ENCODE assay signal across 21 mouse cellular contexts in genomic region chr5:125354885-125355492, GRCm38 (mm10). TPM values are rescaled to one million over a fixed set of nuclear protein-coding genes. Genes with fewer than 3 reads are reported as not detected.
DNase-seq lines count a peak whose midpoint lies in the region; ATAC-seq and TF ChIP-seq lines count a peak whose summit lies in the region.
"Had no signal": no experiment of that assay in that cellular context is flagged by ENCODE, and none has a peak within 500 bp of the region (broad histone marks: within the 10 kb centered on the region; RNA-seq: fewer than 3 reads in every experiment).

No protein-coding gene starts in this region.

- no peaks in the 10 kb centered on the region for H3K36me3 ChIP-seq in forebrain, embryonic 10.5 days (replicated peaks)
- no peaks in the 10 kb centered on the region for H3K36me3 ChIP-seq in forebrain, embryonic 13.5 days (ENCODE audit: poor library complexity, severe bottlenecking)
- no peaks in the 10 kb centered on the region for H3K36me3 ChIP-seq in midbrain, embryonic 14.5 days (ENCODE audit: control insufficient read depth, insufficient read depth, low read length)
- no peaks in the 10 kb centered on the region for H3K36me3 ChIP-seq in midbrain, embryonic 13.5 days
- H3K36me3 ChIP-seq in MEL (ENCODE audit: control insufficient read depth in 1 of 2, insufficient read depth in 2 of 2, low read length in 2 of 2), result peaks cover 0 to 4% of the 10 kb centered on the region in 2 experiments; a peak in 2 of 4 replicates
- H3K36me3 ChIP-seq: embryonic facial prominence, embryonic 13.5 days; G1E; intestine, embryonic 15.5 days; limb, embryonic 15.5 days; liver, embryonic 15.5 days; neural tube, embryonic 12.5 days; stomach, embryonic 15.5 days had no signal

- no peak for TF ChIP-seq CTCF in MEL (IDR thresholded peaks at IDR 0.05 in 2 of 3, conservative IDR thresholded peaks at IDR 0.05 in 1 of 3; ENCODE audit: control insufficient read depth in 1 of 3, insufficient read depth in 1 of 3, low read depth in 2 of 3, low read length in 3 of 3, poor library complexity in 1 of 3, severe bottlenecking in 1 of 3)

- no peak for ATAC-seq in forebrain, embryonic 13.5 days
- no peak for ATAC-seq in midbrain, embryonic 14.5 days (ENCODE audit: low FRiP score, low TSS enrichment)
- ATAC-seq in midbrain, embryonic 13.5 days, result no peak
- ATAC-seq: intestine, embryonic 15.5 days had no signal

- no peak overlapping the region for H3K9ac ChIP-seq in forebrain, embryonic 13.5 days
- H3K9ac ChIP-seq in midbrain, embryonic 14.5 days (replicated peaks; ENCODE audit: low read length), result no peak overlapping the region; the same call in 1 of the 2 replicates
- H3K9ac ChIP-seq in midbrain, embryonic 13.5 days (replicated peaks), result no peak overlapping the region
- H3K9ac ChIP-seq in MEL (ENCODE audit: control insufficient read depth, low read depth, low read length, poor library complexity, severe bottlenecking), result no peak overlapping the region
- H3K9ac ChIP-seq: embryonic facial prominence, embryonic 13.5 days; intestine, embryonic 15.5 days; limb, embryonic 15.5 days; liver, embryonic 15.5 days; neural tube, embryonic 12.5 days; stomach, embryonic 15.5 days had no signal

- H3K9me3 ChIP-seq in forebrain, embryonic 10.5 days, result peaks cover 8% of the 10 kb centered on the region; the same call in 1 of the 2 replicates
- peaks cover 5% of the 10 kb centered on the region; the same call in 1 of the 2 replicates for H3K9me3 ChIP-seq in forebrain, embryonic 13.5 days (replicated peaks)
- H3K9me3 ChIP-seq in midbrain, embryonic 14.5 days (ENCODE audit: control insufficient read depth, low read length), result no peaks in the 10 kb centered on the region
- no peaks in the 10 kb centered on the region for H3K9me3 ChIP-seq in midbrain, embryonic 13.5 days
- H3K9me3 ChIP-seq in MEL (replicated peaks; ENCODE audit: insufficient read depth, low read length), result no peaks in the 10 kb centered on the region
- H3K9me3 ChIP-seq: intestine, embryonic 15.5 days; limb, embryonic 15.5 days; liver, embryonic 15.5 days; neural tube, embryonic 12.5 days; stomach, embryonic 15.5 days had no signal

- no peak for DNase-seq in forebrain, embryonic 10.5 days (ENCODE audit: extremely low spot score, low spot score)
- DNase-seq in midbrain, embryonic 14.5 days, result peak; percentile 31
- DNase-seq in MEL (ENCODE audit: low read depth, low spot score) (no peak), MN1 (ENCODE audit: low spot score) (no peak)
- peak; percentile 34 for DNase-seq in forelimb bud, embryonic 11.5 days (ENCODE audit: low read depth, low spot score)
- no peak for DNase-seq in right cerebral cortex, adult 18-20 months
- DNase-seq: cerebellum, adult 9-10 months; kidney, postnatal 4 days; right cerebral cortex, postnatal 14 days; spleen, adult 18-20 months had no signal

- no peak for TF ChIP-seq POLR2A in MEL (IDR thresholded peaks at IDR 0.05; ENCODE audit: control insufficient read depth in 1 of 2, insufficient read depth in 1 of 2, low read depth in 1 of 2, low read length in 2 of 2, poor library complexity in 1 of 2)

- 0 out of 2 replicates have a peak overlapping the region, but pooled peaks have one; percentile 44 for H3K27ac ChIP-seq in forebrain, embryonic 10.5 days
- H3K27ac ChIP-seq in forebrain, embryonic 13.5 days, result no peak overlapping the region
- H3K27ac ChIP-seq in midbrain, embryonic 14.5 days (replicated peaks; ENCODE audit: low read depth, low read length), result no peak overlapping the region
- H3K27ac ChIP-seq in midbrain, embryonic 13.5 days, result no peak overlapping the region
- H3K27ac ChIP-seq in MEL (ENCODE audit: control insufficient read depth, low read depth, low read length), result no peak overlapping the region
- H3K27ac ChIP-seq: embryonic facial prominence, embryonic 13.5 days; intestine, embryonic 15.5 days; limb, embryonic 15.5 days; liver, embryonic 15.5 days; macrophage; neural tube, embryonic 12.5 days; stomach, embryonic 15.5 days had no signal

- no peak overlapping the region for H3K4me3 ChIP-seq in forebrain, embryonic 10.5 days
- no peak overlapping the region for H3K4me3 ChIP-seq in forebrain, embryonic 13.5 days
- no peak overlapping the region for H3K4me3 ChIP-seq in midbrain, embryonic 14.5 days (replicated peaks; ENCODE audit: low read depth, low read length)
- no peak overlapping the region for H3K4me3 ChIP-seq in midbrain, embryonic 13.5 days (replicated peaks)
- H3K4me3 ChIP-seq in MEL (ENCODE audit: control insufficient read depth in 1 of 2, insufficient read depth in 1 of 2, low read depth in 2 of 2, low read length in 2 of 2), result no peak overlapping the region
- H3K4me3 ChIP-seq: embryonic facial prominence, embryonic 13.5 days; intestine, embryonic 15.5 days; limb, embryonic 15.5 days; liver, embryonic 15.5 days; neural tube, embryonic 12.5 days; stomach, embryonic 15.5 days had no signal

- no peak for TF ChIP-seq EP300 in MEL (IDR thresholded peaks at IDR 0.05; ENCODE audit: low read depth in 1 of 2, low read length in 2 of 2)

- 64% methylated on average over 7 of the region's 7 CpGs for WGBS in forebrain, embryonic 10.5 days
- WGBS in forebrain, embryonic 13.5 days, result 64% methylated on average over 7 of the region's 7 CpGs
- WGBS in midbrain, embryonic 14.5 days, result 56% methylated on average over 7 of the region's 7 CpGs
- WGBS in midbrain, embryonic 13.5 days, result 57% methylated on average over 7 of the region's 7 CpGs

- H3K4me1 ChIP-seq in forebrain, embryonic 10.5 days, result peaks cover 17% of the 10 kb centered on the region
- no peaks in the 10 kb centered on the region for H3K4me1 ChIP-seq in forebrain, embryonic 13.5 days
- 0 out of 2 replicates have a peak, but pooled peaks cover 5% of the 10 kb centered on the region for H3K4me1 ChIP-seq in midbrain, embryonic 14.5 days (ENCODE audit: control insufficient read depth, insufficient read depth, low read length)
- 0 out of 2 replicates have a peak, but pooled peaks cover 6% of the 10 kb centered on the region for H3K4me1 ChIP-seq in midbrain, embryonic 13.5 days (replicated peaks)
- H3K4me1 ChIP-seq in MEL (ENCODE audit: control insufficient read depth in 1 of 2, insufficient read depth in 2 of 2, low read length in 2 of 2), result peaks cover 0 to 16% of the 10 kb centered on the region in 2 experiments; a peak in 2 of 4 replicates
- H3K4me1 ChIP-seq: intestine, embryonic 15.5 days; limb, embryonic 15.5 days; neural tube, embryonic 12.5 days had no signal

- no peaks in the 10 kb centered on the region for H3K27me3 ChIP-seq in forebrain, embryonic 10.5 days (ENCODE audit: poor library complexity, severe bottlenecking)
- no peaks in the 10 kb centered on the region for H3K27me3 ChIP-seq in forebrain, embryonic 13.5 days
- no peaks in the 10 kb centered on the region for H3K27me3 ChIP-seq in midbrain, embryonic 14.5 days (ENCODE audit: control insufficient read depth, insufficient read depth, low read length)
- H3K27me3 ChIP-seq in midbrain, embryonic 13.5 days, result no peaks in the 10 kb centered on the region
- H3K27me3 ChIP-seq in MEL (ENCODE audit: control insufficient read depth in 1 of 2, insufficient read depth in 2 of 2, low read length in 2 of 2), result no peaks in the 10 kb centered on the region
- H3K27me3 ChIP-seq: embryonic facial prominence, embryonic 13.5 days; intestine, embryonic 15.5 days; limb, embryonic 15.5 days; liver, embryonic 15.5 days; neural tube, embryonic 12.5 days; stomach, embryonic 15.5 days had no signal

- TF ChIP-seq RAD21 in MEL (IDR thresholded peaks at IDR 0.05; ENCODE audit: low read depth, low read length), result no peak

- no peaks in the 10 kb centered on the region for H3K79me2 ChIP-seq in MEL (ENCODE audit: control insufficient read depth, insufficient read depth, low read length, poor library complexity)

- no peak overlapping the region for H3K4me2 ChIP-seq in forebrain, embryonic 13.5 days
- H3K4me2 ChIP-seq in midbrain, embryonic 14.5 days (ENCODE audit: low read length), result no peak overlapping the region
- no peak overlapping the region for H3K4me2 ChIP-seq in midbrain, embryonic 13.5 days (replicated peaks)
- H3K4me2 ChIP-seq: embryonic facial prominence, embryonic 13.5 days; intestine, embryonic 15.5 days; limb, embryonic 15.5 days; liver, embryonic 15.5 days; neural tube, embryonic 12.5 days; stomach, embryonic 15.5 days had no signal

TF ChIP-seq in MEL, 35 proteins besides CTCF, POLR2A, EP300 and RAD21 (continues in another document):
- TF ChIP-seq ELF1 (IDR thresholded peaks at IDR 0.05; ENCODE audit: low read depth, low read length) (no peak), USF1 (IDR thresholded peaks at IDR 0.05; ENCODE audit: low read depth, low read length) (peak; percentile 57), MYB (IDR thresholded peaks at IDR 0.05; ENCODE audit: low read depth, low read length) (no peak)

RNA-seq across cellular contexts. Expression of gene Scarb1, which starts 14.1 kb away (rescaled TPM):
- polyA plus RNA-seq in forebrain, embryonic 10.5 days (2016; fragmentation: Nextera tagmentation; extraction: Ambion mirVana), result 51.3 and 54.5 TPM in 2 replicates
- polyA plus RNA-seq in forebrain, embryonic 13.5 days (2015; fragmentation: Nextera tagmentation; extraction: Ambion mirVana), result 26.4 and 29.8 TPM in 2 replicates
- 22.8 and 26.8 TPM in 2 replicates for polyA plus RNA-seq in midbrain, embryonic 14.5 days (2014; fragmentation: Nextera tagmentation; extraction: Ambion mirVana)
- 22.1 and 22.8 TPM in 2 replicates for polyA plus RNA-seq in midbrain, embryonic 13.5 days (2015; fragmentation: Nextera tagmentation; extraction: Ambion mirVana)
- total RNA-seq in MEL (2012; rRNA removed), result 51.4 and 53.1 TPM in 2 replicates
- 10 to 100 TPM in 1 of 2 experiments, not detected in 1; 98.3 TPM for polyA plus RNA-seq in MEL (2012; ENCODE audit: insufficient read depth in 1 of 2, insufficient read length in 2 of 2, low read depth in 1 of 2, low replicate concordance in 2 of 2, missing spikeins in 1 of 2)

RNA-seq across cellular contexts. Expression of gene Gm10382, which starts 34.1 kb away (rescaled TPM):
- 0.21 and 0.38 TPM in 2 replicates for polyA plus RNA-seq in forebrain, embryonic 10.5 days (2016; fragmentation: Nextera tagmentation; extraction: Ambion mirVana)
- polyA plus RNA-seq in forebrain, embryonic 13.5 days (2015; fragmentation: Nextera tagmentation; extraction: Ambion mirVana), result 0.27 and 0.38 TPM in 2 replicates
- 0.42 and 0.58 TPM in 2 replicates for polyA plus RNA-seq in midbrain, embryonic 14.5 days (2014; fragmentation: Nextera tagmentation; extraction: Ambion mirVana)
- polyA plus RNA-seq in midbrain, embryonic 13.5 days (2015; fragmentation: Nextera tagmentation; extraction: Ambion mirVana), result 0.39 and 0.89 TPM in 2 replicates
- 0.65 TPM in 2 replicates for total RNA-seq in MEL (2012; rRNA removed)
- polyA plus RNA-seq in MEL (2012; ENCODE audit: insufficient read depth in 1 of 2, insufficient read length in 2 of 2, low read depth in 1 of 2, low replicate concordance in 2 of 2, missing spikeins in 1 of 2), result under 1 TPM in 1 of 2 experiments, not detected in 1; 0.96 TPM
- total RNA-seq: G1E; heart, adult 8-10 months had no signal
- polyA plus RNA-seq: macrophage had no signal

RNA-seq across cellular contexts. Expression of gene Ubc, which starts 35.0 kb away (rescaled TPM):
- polyA plus RNA-seq in forebrain, embryonic 10.5 days (2016; fragmentation: Nextera tagmentation; extraction: Ambion mirVana), result 931 and 967 TPM in 2 replicates
- 1,082 and 1,216 TPM in 2 replicates for polyA plus RNA-seq in forebrain, embryonic 13.5 days (2015; fragmentation: Nextera tagmentation; extraction: Ambion mirVana)
- 1,251 and 1,332 TPM in 2 replicates for polyA plus RNA-seq in midbrain, embryonic 14.5 days (2014; fragmentation: Nextera tagmentation; extraction: Ambion mirVana)
- 1,275 and 1,322 TPM in 2 replicates for polyA plus RNA-seq in midbrain, embryonic 13.5 days (2015; fragmentation: Nextera tagmentation; extraction: Ambion mirVana)
- 511 and 526 TPM in 2 replicates for total RNA-seq in MEL (2012; rRNA removed)
- 1,000 to 10,000 TPM in 1 of 2 experiments, 100 to 1,000 TPM in 1; 113 to 1,075 TPM for polyA plus RNA-seq in MEL (2012; ENCODE audit: insufficient read depth in 1 of 2, insufficient read length in 2 of 2, low read depth in 1 of 2, low replicate concordance in 2 of 2, missing spikeins in 1 of 2)

Comparison
In these comparisons a context has a peak if more than half of its experiments do, and no peak if none do; other contexts are left out.
1. DNase-seq: peak in midbrain, embryonic 14.5 days (single experiment) and forelimb bud, embryonic 11.5 days (single experiment); none in forebrain, embryonic 10.5 days (single experiment), MEL (single experiment), right cerebral cortex, adult 18-20 months (single experiment) and MN1 (single experiment).